Mouse (Mus musculus) hindbrain, postnatal 0 days (tissue): ENCODE data around the gene Crbn. TPM values are rescaled to one million over a fixed set of nuclear protein-coding genes. Genes with fewer than 3 reads are reported as not detected.
A peak's percentile ranks its signal among the peaks of the same experiment; 100 is the strongest.

Experiments used
- ATAC-seq: fragments of 200-750 bp; cut with Nextera tagmentation; 2 replicates; pipeline ENCODE4 v1.8.0; 2017; ENCODE audit warnings: mild to moderate bottlenecking, moderate TSS enrichment, moderate library complexity
- DNase-seq: peaks from one replicate; pipeline ENCODE4 v3.0.0-alpha.2; 2015; ENCODE audit warnings: low spot score
- H3K27ac ChIP-seq: fragments of 300-500 bp; sonication (generic); 2 replicates; pipeline ENCODE4 v1.5.1; 2014; ENCODE audit warnings: mild to moderate bottlenecking
- H3K27me3 ChIP-seq: fragments of 300-500 bp; sonication (generic); 2 replicates; pipeline ENCODE4 v1.6.1; 2014; ENCODE audit warnings: low read length, mixed read lengths; ENCODE audit not compliant: insufficient read depth
- H3K36me3 ChIP-seq: fragments of 300-500 bp; sonication (generic); 2 replicates; pipeline ENCODE4 v1.6.1; 2014; ENCODE audit warnings: low read length, mixed read lengths; ENCODE audit not compliant: insufficient read depth
- H3K4me1 ChIP-seq: fragments of 300-500 bp; sonication (generic); 2 replicates; pipeline ENCODE4 v1.6.1; 2014; ENCODE audit warnings: antibody characterized with exemption, low read length, mixed read lengths; ENCODE audit not compliant: insufficient read depth
- H3K4me2 ChIP-seq: fragments of 300-500 bp; sonication (generic); 2 replicates; pipeline ENCODE4 v1.6.1; 2014; ENCODE audit warnings: low read depth, mild to moderate bottlenecking, low read length, moderate library complexity, mixed read lengths
- H3K4me3 ChIP-seq: fragments of 300-500 bp; sonication (generic); 2 replicates; pipeline ENCODE4 v1.5.1; 2014; ENCODE audit warnings: low read length
- H3K9ac ChIP-seq: fragments of 300-500 bp; sonication (generic); replicated peaks from 2 replicates; pipeline ENCODE4 v1.6.1; 2014; ENCODE audit warnings: mild to moderate bottlenecking, low read length, moderate library complexity, mixed read lengths
- H3K9me3 ChIP-seq: fragments of 300-500 bp; sonication (generic); 2 replicates; pipeline ENCODE4 v1.6.1; 2016; ENCODE audit warnings: low read length, mixed read lengths
- CTCF ChIP-seq: IDR thresholded peaks from 2 replicates; pipeline ENCODE4 v1.5.1; 2016; ENCODE audit warnings: antibody characterized with exemption, control low read depth, low read depth
- WGBS: fragments of 180-500 bp; shearing (Covaris S2); extraction: QIAGEN DNeasy Blood & Tissue Kit; methylation state at CpG from one replicate; pipeline ENCODE4 v1.1.7; 2014; 5-methylcytosine and 5-hydroxymethylcytosine counted together
- polyA plus RNA-seq: library from polyadenylated mRNA; unstranded; fragments of >200 nt; fragmentation: Nextera tagmentation; extraction: Ambion mirVana; gene quantifications from 2 replicates; pipeline ENCODE4 v1.2.1, GENCODE M21; 2015
- total RNA-seq: library from RNA; depleted of rRNA; stranded (reverse); fragments of >200 nt; gene quantifications from 2 replicates; pipeline ENCODE4 v1.2.3, GENCODE M21; 2014; rRNA removed

The Crbn gene
- total RNA-seq (41.5 and 48.8 TPM in 2 replicates), polyA plus RNA-seq (53.1 and 55.5 TPM in 2 replicates)

DNA sequence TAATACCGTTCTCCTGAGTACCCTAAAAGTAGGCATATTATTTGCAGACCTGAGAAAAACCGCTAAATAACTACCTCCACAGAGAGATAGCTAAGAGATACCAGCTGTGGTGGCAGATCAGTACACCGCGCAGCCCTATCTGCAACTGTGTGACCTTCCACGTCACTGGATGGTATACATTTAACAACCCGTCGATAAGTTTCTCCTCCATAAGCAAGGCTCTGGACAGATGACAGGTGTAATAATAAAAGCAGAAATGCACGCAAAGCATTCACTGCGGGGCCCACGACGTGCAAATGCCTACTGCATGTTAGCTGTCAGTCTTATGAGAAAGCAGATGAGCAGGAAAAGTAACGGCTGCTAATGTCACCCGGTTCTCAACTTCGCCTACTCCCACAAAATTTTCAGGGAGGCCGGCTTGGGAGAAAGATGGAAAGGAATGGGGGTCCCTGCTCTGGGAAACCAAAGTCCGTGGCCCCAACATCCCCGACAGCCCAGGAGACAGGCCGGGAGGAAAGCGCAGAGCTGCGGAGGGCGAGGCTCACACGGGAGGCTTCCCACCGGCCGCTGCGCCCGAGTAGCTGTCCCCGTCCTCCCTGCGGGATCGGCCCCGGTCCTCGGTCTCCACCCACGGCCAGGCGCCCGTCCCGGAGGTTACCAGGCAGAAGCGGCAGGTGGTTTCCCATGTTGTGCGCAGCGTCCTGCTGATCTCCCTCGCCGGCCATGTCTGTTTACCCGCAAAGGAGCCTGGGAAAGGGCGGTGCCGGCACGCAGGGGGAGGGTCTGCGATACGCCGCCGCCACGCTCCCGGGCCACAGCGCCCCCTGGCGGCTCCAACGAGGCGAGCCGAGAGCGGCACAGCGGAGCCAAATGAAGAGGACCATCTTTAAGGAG is at the start of gene Crbn:
Gene Crbn (minus strand): TSS at position 745 of the 894 bp plus-strand sequence.
- Histone ChIP-seq H3K9ac (peak within 1 kb of the TSS; percentile 82), H3K4me1 (peaks cover 12% of the 10 kb centered on the region; the same call in 1 of the 2 replicates), H3K36me3 (peaks cover 4% of the 10 kb centered on the region; the same call in 1 of the 2 replicates), H3K4me3 (peak within 1 kb of the TSS; percentile 82), H3K27ac (no peak within 1 kb of the TSS), H3K9me3 (no peaks in the 10 kb centered on the region), H3K27me3 (no peaks in the 10 kb centered on the region), H3K4me2 (peak within 1 kb of the TSS; percentile 89)
- DNase-seq: peak; percentile 96
- peak; percentile 89 for TF ChIP-seq CTCF
- 3% methylated on average over 57 of the region's 57 CpGs for WGBS
- peak; percentile 97 for ATAC-seq

DNA sequence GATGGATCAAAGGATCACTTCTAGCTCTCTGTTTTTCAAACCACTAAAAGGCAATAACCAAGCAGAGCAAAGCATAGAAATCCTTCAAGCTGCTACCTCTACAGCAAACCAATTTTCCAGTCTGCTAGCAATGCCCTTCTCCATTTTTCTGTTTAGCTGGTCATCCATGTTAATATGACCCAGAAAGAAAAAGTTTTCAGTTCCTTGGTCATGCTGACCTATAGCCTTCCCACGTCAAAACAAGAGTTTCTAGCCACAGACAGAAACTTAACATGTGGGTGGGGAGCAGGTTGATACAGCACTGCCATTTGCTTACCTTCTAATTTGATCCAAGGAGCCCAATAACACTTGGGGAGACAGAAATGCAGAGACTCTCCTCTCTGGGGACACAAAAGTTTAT is 40.3 kb upstream of the Crbn start:
- Histone ChIP-seq H3K9ac (no peak overlapping the region), H3K4me2 (no peak overlapping the region), H3K9me3 (no peaks in the 10 kb centered on the region), H3K4me3 (no peak overlapping the region), H3K27ac (no peak overlapping the region), H3K36me3 (no peaks in the 10 kb centered on the region), H3K27me3 (no peaks in the 10 kb centered on the region), H3K4me1 (no peaks in the 10 kb centered on the region)
- WGBS: 67% methylated on average over 1 of the region's 1 CpGs
- ATAC-seq (no peak), DNase-seq (no peak)
- no peak for TF ChIP-seq CTCF

DNA sequence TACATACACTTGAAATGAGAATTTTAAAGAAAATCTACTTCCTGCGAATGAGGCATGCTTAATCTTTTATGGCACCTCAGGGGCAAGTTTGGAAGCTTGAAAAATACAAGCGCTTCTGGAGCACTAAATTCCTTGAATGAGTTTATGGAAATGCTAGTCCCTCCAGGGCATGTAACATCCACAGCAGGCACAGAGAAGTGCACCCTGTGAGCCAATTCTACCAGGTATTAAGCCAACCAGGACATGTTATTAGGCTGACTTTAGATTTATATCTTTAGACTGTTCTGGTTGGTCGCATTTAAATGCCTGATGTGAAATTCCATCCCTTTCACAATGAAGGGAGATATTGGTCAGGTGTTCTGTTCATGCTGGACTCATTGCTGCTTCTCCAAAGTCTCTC is 38.2 kb upstream of the Crbn start:
- no peak overlapping the region for H3K4me3 ChIP-seq
- no peak for TF ChIP-seq CTCF
- H3K27me3 ChIP-seq: no peaks in the 10 kb centered on the region
- no peak overlapping the region for H3K9ac ChIP-seq
- no peak overlapping the region for H3K27ac ChIP-seq
- 67% methylated on average over 3 of the region's 3 CpGs for WGBS
- H3K9me3 ChIP-seq: no peaks in the 10 kb centered on the region
- ATAC-seq (no peak), DNase-seq (no peak)
- H3K4me1 ChIP-seq: no peaks in the 10 kb centered on the region
- no peak overlapping the region for H3K4me2 ChIP-seq
- no peaks in the 10 kb centered on the region for H3K36me3 ChIP-seq

DNA sequence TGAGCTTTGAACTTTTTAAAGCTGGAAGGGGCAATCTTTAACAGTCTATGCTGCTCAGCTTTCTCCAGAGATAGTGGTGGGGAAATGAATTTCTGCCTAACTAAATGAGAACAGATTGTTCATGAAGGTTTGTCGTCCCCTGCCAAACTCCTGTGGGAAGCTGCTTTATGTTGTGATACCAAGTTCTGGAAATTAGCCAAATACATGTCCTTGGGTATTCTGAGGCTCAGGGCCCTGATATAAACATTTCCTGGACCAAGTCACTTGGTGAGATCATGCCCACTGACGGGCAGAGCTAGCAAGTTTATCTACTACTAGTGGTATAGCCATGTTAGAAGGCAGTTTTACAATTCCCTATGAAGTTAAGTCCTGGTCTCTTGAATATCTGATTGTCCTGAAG is 35.4 kb upstream of the Crbn start:
- DNase-seq (peak; percentile 65), ATAC-seq (no peak)
- no peaks in the 10 kb centered on the region for H3K36me3 ChIP-seq
- no peak overlapping the region for H3K4me3 ChIP-seq
- no peaks in the 10 kb centered on the region for H3K27me3 ChIP-seq
- no peaks in the 10 kb centered on the region for H3K9me3 ChIP-seq
- WGBS: 40% methylated on average over 2 of the region's 2 CpGs
- no peak for TF ChIP-seq CTCF
- no peak overlapping the region for H3K9ac ChIP-seq
- H3K27ac ChIP-seq: no peak overlapping the region
- H3K4me1 ChIP-seq: no peaks in the 10 kb centered on the region
- H3K4me2 ChIP-seq: no peak overlapping the region

DNA sequence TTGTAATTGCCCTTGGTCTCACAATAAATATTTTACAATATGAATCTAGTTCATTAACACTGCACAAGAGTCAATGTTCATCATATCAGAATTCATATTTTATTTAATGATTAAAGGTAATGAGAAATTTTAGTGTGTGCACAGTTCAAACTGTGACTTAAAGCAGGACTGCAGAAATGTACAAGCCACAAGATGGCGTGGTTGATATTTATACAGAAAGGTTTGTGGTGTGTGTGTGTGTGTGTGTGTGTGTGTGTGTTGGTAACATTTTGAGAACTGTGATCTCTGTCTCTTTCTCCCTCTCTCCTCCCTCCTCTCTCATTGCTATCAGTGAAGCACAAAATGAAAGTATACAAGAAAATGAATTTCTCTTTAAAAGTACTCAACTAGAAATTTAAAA is 22.5 kb upstream of the Crbn start:
- H3K27ac ChIP-seq: no peak overlapping the region
- H3K4me1 ChIP-seq: no peaks in the 10 kb centered on the region
- H3K4me3 ChIP-seq: no peak overlapping the region
- TF ChIP-seq CTCF: peak; percentile 81
- H3K9me3 ChIP-seq: no peaks in the 10 kb centered on the region
- DNase-seq: peak; percentile 88
- no peaks in the 10 kb centered on the region for H3K36me3 ChIP-seq
- 0 out of 2 replicates have a peak, but pooled peaks have one; percentile 40 for ATAC-seq
- WGBS: 36% methylated on average over 1 of the region's 1 CpGs
- H3K4me2 ChIP-seq: no peak overlapping the region
- no peak overlapping the region for H3K9ac ChIP-seq
- no peaks in the 10 kb centered on the region for H3K27me3 ChIP-seq

DNA sequence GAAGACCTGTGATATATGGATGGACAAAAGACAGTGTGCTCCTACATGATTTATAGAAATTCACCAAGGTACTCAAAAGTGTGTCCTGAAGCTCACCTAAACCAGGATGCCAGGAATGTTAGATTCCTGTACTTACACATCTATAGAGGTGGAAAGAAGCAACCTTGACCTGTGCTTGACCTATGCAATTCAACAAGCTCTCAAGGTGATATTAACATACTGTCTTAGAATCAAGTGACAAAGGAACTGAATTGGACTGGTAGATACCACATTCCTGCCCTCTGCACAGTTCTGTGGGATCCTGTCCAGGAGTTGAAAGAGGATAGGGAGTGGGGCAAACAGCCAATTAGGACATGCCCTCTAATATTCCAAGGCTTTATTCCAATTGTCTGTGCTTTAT is 20.7 kb upstream of the Crbn start:
- Histone ChIP-seq H3K4me3 (no peak overlapping the region), H3K27me3 (no peaks in the 10 kb centered on the region), H3K36me3 (no peaks in the 10 kb centered on the region), H3K4me2 (no peak overlapping the region), H3K9ac (no peak overlapping the region), H3K9me3 (no peaks in the 10 kb centered on the region), H3K27ac (no peak overlapping the region), H3K4me1 (no peaks in the 10 kb centered on the region)
- TF ChIP-seq CTCF: no peak
- ATAC-seq (no peak), DNase-seq (no peak)

DNA sequence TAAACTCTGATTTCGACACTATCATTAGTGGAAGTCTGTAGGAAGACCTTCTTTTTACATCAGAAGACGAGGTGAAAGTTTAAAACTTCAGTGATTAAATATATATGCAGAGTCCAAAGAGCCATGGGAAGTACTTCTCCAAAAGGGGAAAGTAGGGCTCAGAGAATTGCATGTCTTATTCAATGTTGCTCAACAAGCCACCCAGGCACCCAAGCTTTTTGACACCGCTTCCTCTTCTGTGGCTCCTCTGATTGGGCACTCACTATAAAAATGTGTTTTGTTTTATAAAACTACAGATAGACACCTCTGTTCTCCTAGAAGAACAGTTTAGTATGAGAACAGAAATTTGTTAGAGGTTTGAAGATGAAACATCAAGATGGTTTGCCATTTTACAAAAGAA is 20.0 kb upstream of the Crbn start:
- ATAC-seq (no peak), DNase-seq (no peak)
- Histone ChIP-seq H3K27me3 (no peaks in the 10 kb centered on the region), H3K4me1 (no peaks in the 10 kb centered on the region), H3K4me2 (no peak overlapping the region), H3K9ac (no peak overlapping the region), H3K27ac (no peak overlapping the region), H3K9me3 (no peaks in the 10 kb centered on the region), H3K4me3 (no peak overlapping the region), H3K36me3 (no peaks in the 10 kb centered on the region)
- TF ChIP-seq CTCF: no peak
- 80% methylated on average over 3 of the region's 3 CpGs for WGBS
